Mouse (Mus musculus): Measurements from ENCODE around the gene Olfr1043. TPM values are rescaled to one million over a fixed set of nuclear protein-coding genes. Genes with fewer than 3 reads are reported as not detected.

Olfr1043 gene
- total RNA-seq (2023; ENCODE audit: inconsistent age): not detected in 4 replicates

DNA sequence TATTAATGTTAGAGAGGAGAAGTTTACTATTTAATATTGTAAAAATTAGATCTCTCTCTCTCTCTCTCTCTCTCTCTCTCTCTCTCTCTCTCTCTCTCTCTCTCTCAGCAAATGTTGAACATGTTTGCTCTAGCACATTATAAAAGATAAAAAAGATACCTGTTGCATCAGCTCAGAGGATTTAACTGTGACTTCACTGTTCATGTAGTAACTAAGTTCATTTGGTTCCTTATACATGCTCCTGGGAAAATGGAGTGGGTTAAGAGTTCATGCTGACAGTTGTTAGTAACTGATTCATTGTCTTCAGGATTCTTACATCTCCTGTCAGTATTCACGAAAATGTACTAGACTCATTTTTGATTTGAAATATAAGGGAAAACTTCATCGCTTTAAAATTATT is at the start of gene Olfr1043:
Olfr1043 (minus strand) TSS at position 101 of the 400 bp plus-strand sequence.

DNA sequence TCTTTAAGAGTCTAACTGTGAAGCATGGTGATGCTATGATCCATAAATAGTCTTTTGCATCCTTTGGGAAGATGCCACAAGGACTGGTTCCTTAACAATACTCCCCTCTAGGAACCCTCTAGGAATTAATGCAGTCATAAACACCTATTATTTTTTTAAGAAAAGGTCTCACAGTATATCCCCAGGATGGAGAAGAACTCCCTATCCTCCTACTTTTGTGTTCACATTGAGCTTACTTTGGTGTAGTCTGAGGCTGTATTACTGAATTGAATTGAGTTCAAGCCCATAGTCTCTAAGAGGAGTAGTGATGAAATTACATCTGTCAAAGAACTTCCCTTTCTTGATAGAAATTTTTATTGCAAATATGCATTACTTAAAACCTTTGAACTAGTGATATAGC is 35.6 kb upstream of the Olfr1043 start, which contains the start of gene Olfr1045:
Olfr1045 (minus strand) TSS at position 101 of the 400 bp plus-strand sequence.

DNA sequence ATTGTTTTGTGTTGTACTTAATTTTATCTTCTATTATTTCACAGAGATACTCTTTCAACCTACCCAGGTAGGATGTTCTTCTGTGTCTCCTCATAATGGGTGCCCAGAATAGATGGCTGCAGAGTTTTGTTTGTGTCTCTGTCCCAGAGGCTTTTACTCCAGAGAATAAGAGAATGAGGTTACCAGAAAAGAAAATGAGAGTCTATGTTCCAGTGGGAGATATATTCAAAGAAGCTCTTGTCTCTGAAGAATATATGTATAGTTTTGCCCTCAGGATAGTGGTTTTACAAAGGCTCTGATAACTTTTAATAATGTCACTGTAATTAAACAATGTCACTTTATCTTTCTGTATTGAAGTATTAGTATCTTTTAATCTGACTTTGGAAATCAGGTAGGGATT is 18.3 kb upstream of the Olfr1043 start, which contains the start of gene Olfr52:
Olfr52 (minus strand) TSS at position 101 of the 400 bp plus-strand sequence.

DNA sequence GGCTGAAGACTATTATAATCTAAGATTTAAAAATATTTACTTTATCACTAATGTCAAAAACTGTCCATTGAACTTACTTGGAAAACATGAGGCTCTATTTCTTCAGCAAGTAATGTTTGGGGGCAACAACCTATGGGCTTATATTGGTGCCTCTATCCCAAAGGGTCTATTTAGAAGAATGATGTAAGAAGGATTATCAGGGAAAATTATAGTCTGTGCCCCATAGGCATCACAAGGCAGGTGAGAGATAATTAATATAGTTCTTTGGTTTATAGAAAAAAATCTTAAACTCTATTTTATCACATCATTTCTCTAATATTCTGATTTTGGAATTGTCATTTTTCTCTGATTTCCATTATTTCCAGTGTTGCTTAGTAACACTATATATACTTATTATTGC is 10.4 kb upstream of the Olfr1043 start, which contains the start of gene Olfr1044:
Olfr1044 (minus strand) TSS at position 101 of the 400 bp plus-strand sequence.

DNA sequence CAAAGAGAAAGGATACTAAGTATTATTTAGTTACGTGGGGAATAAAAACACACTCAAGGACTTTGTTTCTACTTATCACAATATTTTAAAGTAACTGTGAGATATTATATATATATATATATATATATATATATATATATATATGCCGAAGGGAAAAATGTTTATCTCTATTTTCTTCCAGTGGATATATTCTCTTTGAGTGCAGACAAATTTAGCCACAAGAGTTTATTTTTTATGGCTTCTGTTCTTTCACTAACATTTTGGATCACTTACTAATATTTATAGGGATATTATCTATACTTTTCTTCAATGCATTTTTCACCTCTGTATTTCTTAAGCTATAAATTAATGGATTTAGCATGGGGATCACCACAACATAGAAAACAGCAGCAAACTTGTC is 5.6 kb downstream of the Olfr1043 start, which contains the start of gene Olfr1042:
Olfr1042 (minus strand) TSS at position 101 of the 400 bp plus-strand sequence.

DNA sequence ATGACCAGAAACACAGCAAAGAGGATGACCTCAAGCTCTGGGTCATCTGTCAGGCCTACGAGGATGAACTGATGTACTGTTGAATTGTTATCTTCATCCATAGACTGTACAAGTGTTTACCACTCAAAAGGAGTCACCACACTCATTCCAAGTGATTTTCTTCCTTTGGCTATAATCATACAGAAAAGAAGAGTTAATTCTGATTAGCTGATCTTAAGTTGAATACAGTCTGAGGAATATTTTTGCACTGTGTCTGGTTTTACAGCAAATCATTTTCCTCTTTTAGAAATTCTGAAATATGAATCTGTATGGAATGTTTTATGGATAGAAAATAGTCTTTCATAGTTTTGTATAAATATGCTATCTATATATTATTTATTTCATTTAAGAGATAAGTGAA is 20.7 kb downstream of the Olfr1043 start, which contains the start of gene Olfr1040:
Olfr1040 (minus strand) TSS at position 101 of the 400 bp plus-strand sequence.

DNA sequence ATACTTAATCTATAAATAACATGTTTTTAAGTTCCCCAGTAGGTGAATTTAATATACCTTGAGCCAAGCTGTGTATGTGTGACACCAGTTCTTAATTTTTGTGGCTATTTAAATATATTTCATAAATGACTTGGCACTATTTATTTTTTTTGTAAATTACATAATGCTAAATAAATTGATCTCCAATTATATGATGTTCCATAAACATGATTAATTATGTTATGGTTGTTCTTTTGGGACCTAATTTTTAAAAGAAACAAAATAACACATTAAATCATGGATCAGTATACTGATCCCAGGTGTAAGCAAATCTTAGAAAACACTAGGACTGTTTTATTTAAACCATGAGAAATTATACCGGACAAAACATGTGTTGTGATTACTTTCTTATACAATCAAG is 31.5 kb downstream of the Olfr1043 start, which contains the start of gene Olfr1039:
Olfr1039 (minus strand) TSS at position 101 of the 400 bp plus-strand sequence.

Other genes starting within 250 kb of the Olfr1043 start
- not detected in 4 replicates for gene Olfr1026, start 246.0 kb downstream of the Olfr1043 start, total RNA-seq (2023; ENCODE audit: inconsistent age)
- gene Olfr1028, start 217.1 kb downstream of the Olfr1043 start, total RNA-seq (2023; ENCODE audit: inconsistent age): not detected in 4 replicates
- gene Olfr1029, start 193.6 kb downstream of the Olfr1043 start, total RNA-seq (2023; ENCODE audit: inconsistent age): 0.12 TPM in 1 of 4 replicates, not detected in the others
- gene Olfr1030, start 188.2 kb downstream of the Olfr1043 start, total RNA-seq (2023; ENCODE audit: inconsistent age): not detected in 4 replicates
- gene Olfr1031, start 177.2 kb downstream of the Olfr1043 start, total RNA-seq (2023; ENCODE audit: inconsistent age): not detected in 4 replicates
- gene Olfr1032, start 162.0 kb downstream of the Olfr1043 start, total RNA-seq (2023; ENCODE audit: inconsistent age): not detected in 4 replicates
- not detected in 4 replicates for gene Olfr1033, start 146.9 kb downstream of the Olfr1043 start, total RNA-seq (2023; ENCODE audit: inconsistent age)
- gene Olfr1034, start 121.7 kb downstream of the Olfr1043 start, total RNA-seq (2023; ENCODE audit: inconsistent age): not detected in 4 replicates
- gene Olfr1036, start 93.5 kb downstream of the Olfr1043 start, total RNA-seq (2023; ENCODE audit: inconsistent age): not detected in 4 replicates
- not detected in 4 replicates for gene Olfr1037, start 80.1 kb downstream of the Olfr1043 start, total RNA-seq (2023; ENCODE audit: inconsistent age)
- not detected in 4 replicates for gene Olfr1039, start 31.6 kb downstream of the Olfr1043 start, total RNA-seq (2023; ENCODE audit: inconsistent age)
- not detected in 4 replicates for gene Olfr1040, start 20.8 kb downstream of the Olfr1043 start, total RNA-seq (2023; ENCODE audit: inconsistent age)
- not detected in 4 replicates for gene Olfr1042, start 5.7 kb downstream of the Olfr1043 start, total RNA-seq (2023; ENCODE audit: inconsistent age)
- not detected in 4 replicates for gene Olfr1044, start 10.3 kb upstream of the Olfr1043 start, total RNA-seq (2023; ENCODE audit: inconsistent age)
- not detected in 4 replicates for gene Olfr52, start 18.2 kb upstream of the Olfr1043 start, total RNA-seq (2023; ENCODE audit: inconsistent age)
- gene Olfr1045, start 35.5 kb upstream of the Olfr1043 start, total RNA-seq (2023; ENCODE audit: inconsistent age): not detected in 4 replicates
- gene Olfr1046, start 51.8 kb upstream of the Olfr1043 start, total RNA-seq (2023; ENCODE audit: inconsistent age): not detected in 4 replicates
- not detected in 4 replicates for gene Olfr1047, start 63.9 kb upstream of the Olfr1043 start, total RNA-seq (2023; ENCODE audit: inconsistent age)
- not detected in 4 replicates for gene Olfr1048, start 72.8 kb upstream of the Olfr1043 start, total RNA-seq (2023; ENCODE audit: inconsistent age)
- not detected in 4 replicates for gene Olfr1049, start 90.8 kb upstream of the Olfr1043 start, total RNA-seq (2023; ENCODE audit: inconsistent age)
- gene Olfr1051, start 111.6 kb upstream of the Olfr1043 start, total RNA-seq (2023; ENCODE audit: inconsistent age): not detected in 4 replicates
- gene Olfr1052, start 124.9 kb upstream of the Olfr1043 start, total RNA-seq (2023; ENCODE audit: inconsistent age): not detected in 4 replicates
- not detected in 4 replicates for gene Olfr1053, start 147.8 kb upstream of the Olfr1043 start, total RNA-seq (2023; ENCODE audit: inconsistent age)
- not detected in 4 replicates for gene Olfr1054, start 167.9 kb upstream of the Olfr1043 start, total RNA-seq (2023; ENCODE audit: inconsistent age)
- gene Olfr1055, start 182.8 kb upstream of the Olfr1043 start, total RNA-seq (2023; ENCODE audit: inconsistent age): not detected in 4 replicates
- not detected in 4 replicates for gene Olfr1056, start 194.9 kb upstream of the Olfr1043 start, total RNA-seq (2023; ENCODE audit: inconsistent age)
- not detected in 4 replicates for gene Olfr1057, start 210.9 kb upstream of the Olfr1043 start, total RNA-seq (2023; ENCODE audit: inconsistent age)
- gene Olfr1058, start 221.0 kb upstream of the Olfr1043 start, total RNA-seq (2023; ENCODE audit: inconsistent age): not detected in 4 replicates
- gene Olfr1061, start 246.5 kb upstream of the Olfr1043 start, total RNA-seq (2023; ENCODE audit: inconsistent age): not detected in 4 replicates